Mouse (Mus musculus) ES-E14 (cell line): ENCODE results near the gene Map3k12.

ENCODE experiments used
- CHD2 ChIP-seq: IDR thresholded peaks from 2 replicates; pipeline ENCODE4 v1.6.1; 2014; ENCODE audit warnings: mild to moderate bottlenecking, low read depth, low read length, inconsistent platforms
- HCFC1 ChIP-seq: IDR thresholded peaks from 2 replicates; pipeline ENCODE4 v1.6.1; 2012; ENCODE audit warnings: low read length, inconsistent platforms, borderline replicate concordance; ENCODE audit not compliant: insufficient read depth
- MAFK ChIP-seq: IDR thresholded peaks from 2 replicates; pipeline ENCODE4 v1.6.1; 2014; ENCODE audit warnings: mild to moderate bottlenecking, low read depth, low read length, inconsistent platforms; ENCODE audit not compliant: insufficient read depth
- ZC3H11A ChIP-seq: IDR thresholded peaks from 2 replicates; pipeline ENCODE4 v1.6.1; 2012; ENCODE audit warnings: low read depth, mild to moderate bottlenecking, inconsistent platforms, low read length, borderline replicate concordance

- no peak for TF ChIP-seq ZC3H11A
- TF ChIP-seq CHD2: no peak
- TF ChIP-seq HCFC1: no peak
- no peak for TF ChIP-seq MAFK
Measured at GRCm38 (mm10) chr15:102455993-102456392, 60.9 kb downstream of the Map3k12 start.
